Mouse (Mus musculus): ENCODE data around the gene Cep170b.

- no peak for TF ChIP-seq CTCF (IDR thresholded peaks at IDR 0.05; ENCODE audit: low read depth)
- no peak for TF ChIP-seq EP300 (IDR thresholded peaks at IDR 0.05; ENCODE audit: low read depth)
Measured at GRCm38 (mm10) chr12:112735896-112736635, 15.8 kb downstream of the Cep170b start.

All from liver, embryonic 14.5 days (tissue).